ENCODE assay signal across 7 mouse cellular contexts in genomic region chr2:28415387-28416024, GRCm38 (mm10). TPM values are rescaled to one million over a fixed set of nuclear protein-coding genes. Genes with fewer than 3 reads are reported as not detected.
DNase-seq lines count a peak whose midpoint lies in the region.

No protein-coding gene starts in this region.

- WGBS in limb, embryonic 10.5 days = 87% methylated on average over 10 of the region's 10 CpGs

- H3K36me3 ChIP-seq in limb, embryonic 10.5 days = no peaks in the 10 kb centered on the region

- H3K27me3 ChIP-seq in limb, embryonic 10.5 days (ENCODE audit: low read depth, poor library complexity, severe bottlenecking) = no peaks in the 10 kb centered on the region

- H3K27ac ChIP-seq in limb, embryonic 10.5 days = peak overlapping the region; percentile 6; the same call in 1 of the 2 replicates

- intact Hi-C loops in heart, postnatal 14 days (cut with DNase I) = loop anchor here (5.0 kb wide), 1 partner anchor 113 kb away; no protein-coding TSS in a partner anchor

- peaks cover 36% of the 10 kb centered on the region for H3K4me1 ChIP-seq in limb, embryonic 10.5 days

- no peak overlapping the region for H3K4me3 ChIP-seq in limb, embryonic 10.5 days

- peak; percentile 33 for DNase-seq in 3T3-L1 (ENCODE audit: low read depth, low spot score)
- DNase-seq in Muller cell, postnatal 12 days (ENCODE audit: inconsistent ontology term) = peak; percentile 96
- DNase-seq in cerebellum, postnatal 36 days = peak; percentile 94 to 98
- DNase-seq in heart, postnatal 14 days = peak; percentile 45 to 47
- DNase-seq in limb, embryonic 10.5 days (ENCODE audit: low spot score) = no peak
- peak; percentile 77 for DNase-seq in telencephalon, adult 2 months (ENCODE audit: low read depth, low spot score)
- no peak for DNase-seq in kidney, adult 9 months

- H3K9me3 ChIP-seq in limb, embryonic 10.5 days (replicated peaks) = no peaks in the 10 kb centered on the region

RNA-seq across cellular contexts. Expression of gene Ppp1r26, which starts 31.1 kb away (rescaled TPM):
- total RNA-seq in heart, postnatal 14 days (2021) = 1 to 10 TPM; 3.2 to 3.6 TPM
- 4.2 and 6.3 TPM in 2 replicates for polyA plus RNA-seq in limb, embryonic 10.5 days (2016; fragmentation: Nextera tagmentation; extraction: Ambion mirVana)

RNA-seq across cellular contexts. Expression of gene 1700007K13Rik, which starts 50.6 kb away (rescaled TPM):
- not detected for total RNA-seq in heart, postnatal 14 days (2021)
- 0.25 and 0.61 TPM in 2 replicates for polyA plus RNA-seq in limb, embryonic 10.5 days (2016; fragmentation: Nextera tagmentation; extraction: Ambion mirVana)

RNA-seq across cellular contexts. Expression of gene Mrps2, which starts 52.4 kb away (rescaled TPM):
- 10 to 100 TPM; 41.5 to 44.7 TPM for total RNA-seq in heart, postnatal 14 days (2021)
- polyA plus RNA-seq in limb, embryonic 10.5 days (2016; fragmentation: Nextera tagmentation; extraction: Ambion mirVana) = 70.3 and 75.9 TPM in 2 replicates

Comparison
In these comparisons a context has a peak if more than half of its experiments do, and no peak if none do; other contexts are left out.
1. DNase-seq: peak in 3T3-L1 (single experiment), Muller cell, postnatal 12 days (single experiment), cerebellum, postnatal 36 days (2 of 2), heart, postnatal 14 days (2 of 2) and telencephalon, adult 2 months (single experiment); none in limb, embryonic 10.5 days (single experiment) and kidney, adult 9 months (single experiment).